Mouse (Mus musculus) kidney, postnatal 36 days (tissue): ENCODE measurements around the gene Btbd35f4.
"Not testable (repeated sequence)": the region's sequence is repeated elsewhere in the genome, so short reads cannot be mapped to it uniquely, and the experiment has no call there.

ENCODE experiments used
- DNase-seq, 2 experiments: peaks; one replicate each; pipeline ENCODE4 v3.0.0; 2021 to 2022; ENCODE audit warnings: mixed read lengths in 2 of 2

The Btbd35f4 gene

DNA sequence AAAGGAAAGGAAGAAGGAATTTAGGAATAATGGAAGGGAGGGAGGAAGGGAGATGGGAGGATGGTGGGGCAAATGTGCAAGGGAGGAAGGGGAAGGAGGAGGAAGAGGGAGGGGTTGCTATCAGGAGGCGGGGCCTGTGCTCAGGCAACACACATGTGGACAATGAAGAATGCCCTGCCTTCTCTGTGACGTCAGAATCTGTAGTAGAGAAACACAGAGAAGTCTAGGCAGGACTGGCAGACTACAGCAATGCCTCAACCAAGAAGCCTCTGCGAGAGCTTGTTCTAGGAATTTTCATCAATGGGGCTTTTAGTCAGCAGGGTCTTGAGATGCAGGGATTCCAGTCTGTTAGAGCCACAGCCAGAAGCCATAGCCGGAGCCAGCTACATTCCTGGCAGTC lies at the start of gene Btbd35f4:
Gene Btbd35f4, plus strand, starts transcription at position 301 of the 400 bp plus-strand sequence.
- not testable (repeated sequence) for DNase-seq

DNA sequence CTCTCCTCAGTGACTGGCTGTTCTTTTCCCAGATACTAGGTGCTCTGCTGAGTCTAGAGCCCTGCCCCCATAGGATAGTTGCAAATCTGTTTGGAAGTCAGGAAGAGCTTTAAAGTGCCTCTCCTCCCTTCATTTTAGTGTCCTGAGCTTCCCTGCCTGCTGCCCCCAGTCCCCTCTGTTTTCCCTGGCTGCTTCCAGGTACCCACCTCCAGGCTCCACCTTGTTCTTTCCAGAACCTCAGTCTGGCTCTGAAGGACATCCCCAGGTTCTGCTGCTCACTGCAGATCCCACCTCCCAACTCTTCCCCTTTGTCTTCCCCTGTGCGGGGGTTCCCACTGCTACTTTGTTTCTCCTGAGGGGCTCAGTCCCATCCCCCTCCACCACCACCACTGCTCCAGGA lies 39.7 kb downstream of the Btbd35f4 start:
- not testable (repeated sequence) for DNase-seq
